Mouse (Mus musculus): ENCODE measurements around the gene Ubac2. TPM values are rescaled to one million over a fixed set of nuclear protein-coding genes. Genes with fewer than 3 reads are reported as not detected.

The Ubac2 gene
- polyA plus RNA-seq, 2 experiments: 46.3 to 66.9 TPM

DNA sequence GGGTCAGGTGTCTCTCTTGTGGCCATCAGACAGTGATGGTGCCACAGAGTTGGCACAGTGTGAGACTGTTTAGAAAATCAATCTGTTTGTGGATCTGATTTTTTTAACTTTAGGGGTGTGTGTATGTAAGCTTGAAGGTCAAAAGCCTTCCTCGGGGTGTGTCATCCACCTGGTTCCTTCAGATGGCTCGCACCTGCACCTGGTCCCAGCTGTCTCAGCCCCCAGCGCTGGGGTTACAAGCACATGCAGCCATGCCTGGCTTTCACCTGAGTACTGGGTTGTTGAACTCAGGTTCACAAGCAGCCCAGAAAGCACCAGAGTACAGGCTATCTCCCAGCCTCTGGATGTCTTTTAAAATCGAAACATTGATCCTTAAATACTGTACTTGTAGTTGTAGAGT lies 115.2 kb downstream of the Ubac2 start:
- WGBS: 85% methylated on average over 4 of the region's 4 CpGs
- DNase-seq (ENCODE audit: low spot score): no peak
- Histone ChIP-seq H3K36me3 (ENCODE audit: control insufficient read depth, insufficient read depth, low read length) (peaks cover 15% of the 10 kb centered on the region), H3K9ac (ENCODE audit: low read depth, low read length, severe bottlenecking) (no peak overlapping the region), H3K27me3 (ENCODE audit: control insufficient read depth, insufficient read depth, low read length) (no peaks in the 10 kb centered on the region), H3K4me1 (ENCODE audit: control insufficient read depth, insufficient read depth, low read length) (no peaks in the 10 kb centered on the region), H3K4me2 (replicated peaks; ENCODE audit: low read depth, low read length, severe bottlenecking) (no peak overlapping the region), H3K4me3 (replicated peaks; ENCODE audit: low read length) (no peak overlapping the region), H3K9me3 (ENCODE audit: control insufficient read depth, low read length) (no peaks in the 10 kb centered on the region), H3K27ac (replicated peaks; ENCODE audit: low read depth, low read length) (no peak overlapping the region)
- no peak for TF ChIP-seq POLR2A (IDR thresholded peaks at IDR 0.05; ENCODE audit: borderline replicate concordance, extremely low read depth, insufficient read depth, insufficient read length)
- ATAC-seq (ENCODE audit: low FRiP score, low read depth): no peak

DNA sequence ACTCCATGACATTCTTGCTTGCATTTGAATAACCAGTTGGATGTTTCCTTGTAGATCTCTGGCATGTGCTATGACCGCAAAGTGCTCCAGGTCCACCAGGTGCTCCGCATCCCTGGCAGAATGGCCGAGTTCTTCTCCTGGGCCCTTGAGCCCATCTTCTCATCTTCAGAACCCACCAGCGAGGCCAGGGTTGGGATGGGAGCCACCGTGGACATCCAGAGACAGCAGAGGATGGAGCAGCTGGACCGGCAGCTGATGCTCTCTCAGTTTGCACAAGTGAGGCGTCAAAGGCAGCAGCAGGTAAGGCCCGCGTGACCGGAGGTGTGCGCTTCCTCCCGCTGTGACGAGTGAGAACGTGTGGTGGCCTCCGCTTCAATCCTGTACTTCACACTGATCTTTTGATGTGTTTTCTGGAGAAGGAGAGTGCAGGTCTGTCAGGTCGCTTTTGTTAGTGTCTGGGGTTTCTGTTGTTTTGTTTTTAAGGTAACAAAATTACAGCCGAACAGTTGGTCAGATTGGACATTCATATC lies 115.8 kb downstream of the Ubac2 start:
- no peak for TF ChIP-seq POLR2A (IDR thresholded peaks at IDR 0.05; ENCODE audit: borderline replicate concordance, extremely low read depth, insufficient read depth, insufficient read length)
- ATAC-seq (ENCODE audit: low FRiP score, low read depth): no peak
- Histone ChIP-seq H3K4me2 (replicated peaks; ENCODE audit: low read depth, low read length, severe bottlenecking) (no peak overlapping the region), H3K27me3 (ENCODE audit: control insufficient read depth, insufficient read depth, low read length) (no peaks in the 10 kb centered on the region), H3K4me3 (replicated peaks; ENCODE audit: low read length) (no peak overlapping the region), H3K9ac (ENCODE audit: low read depth, low read length, severe bottlenecking) (no peak overlapping the region), H3K4me1 (ENCODE audit: control insufficient read depth, insufficient read depth, low read length) (no peaks in the 10 kb centered on the region), H3K9me3 (ENCODE audit: control insufficient read depth, low read length) (no peaks in the 10 kb centered on the region), H3K27ac (replicated peaks; ENCODE audit: low read depth, low read length) (no peak overlapping the region), H3K36me3 (ENCODE audit: control insufficient read depth, insufficient read depth, low read length) (peaks cover 15% of the 10 kb centered on the region)
- WGBS: 91% methylated on average over 17 of the region's 17 CpGs
- no peak for DNase-seq (ENCODE audit: low spot score)

DNA sequence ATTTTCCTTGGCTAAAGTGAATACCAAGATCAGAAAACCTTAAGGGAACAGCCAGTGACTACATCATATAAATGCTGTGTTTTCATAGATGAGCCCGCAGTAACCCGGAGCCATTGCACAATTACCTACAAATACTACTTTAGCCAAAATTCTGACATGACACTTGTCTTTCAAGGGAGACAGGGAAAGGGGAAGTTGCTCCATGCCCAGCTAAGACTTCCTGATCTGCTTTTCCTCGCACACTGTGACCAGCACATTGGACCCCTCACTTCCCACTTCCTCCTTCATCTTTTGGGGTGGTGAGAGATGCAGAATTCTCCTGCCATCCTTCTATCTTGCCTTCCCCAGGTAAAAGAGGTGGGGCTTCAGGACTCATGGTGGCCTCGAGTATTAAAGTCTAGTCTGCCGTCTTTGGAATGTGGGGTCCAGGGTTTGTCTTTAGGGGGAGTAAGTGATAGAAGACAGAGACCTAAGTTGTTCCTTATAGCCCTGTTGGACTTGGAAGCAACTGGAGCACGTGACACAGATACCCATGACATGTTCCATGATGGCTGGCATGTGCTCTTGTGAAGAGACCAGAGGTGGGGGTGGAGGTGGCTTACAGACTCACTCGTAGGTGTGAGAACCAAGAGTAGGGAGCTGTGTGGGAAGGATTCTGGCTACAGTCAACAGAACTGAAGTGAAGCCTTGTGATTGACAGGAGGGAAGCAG lies 116.6 kb downstream of the Ubac2 start:
- ATAC-seq (ENCODE audit: low FRiP score, low read depth) (no peak), DNase-seq (ENCODE audit: low spot score) (no peak)
- 93% methylated on average over 7 of the region's 7 CpGs for WGBS
- no peaks in the 10 kb centered on the region for H3K27me3 ChIP-seq (ENCODE audit: control insufficient read depth, insufficient read depth, low read length)
- H3K9me3 ChIP-seq (ENCODE audit: control insufficient read depth, low read length): no peaks in the 10 kb centered on the region
- H3K4me3 ChIP-seq (replicated peaks; ENCODE audit: low read length): no peak overlapping the region
- H3K4me2 ChIP-seq (replicated peaks; ENCODE audit: low read depth, low read length, severe bottlenecking): no peak overlapping the region
- H3K4me1 ChIP-seq (ENCODE audit: control insufficient read depth, insufficient read depth, low read length): no peaks in the 10 kb centered on the region
- H3K36me3 ChIP-seq (ENCODE audit: control insufficient read depth, insufficient read depth, low read length): peaks cover 15% of the 10 kb centered on the region
- no peak for TF ChIP-seq POLR2A (IDR thresholded peaks at IDR 0.05; ENCODE audit: borderline replicate concordance, extremely low read depth, insufficient read depth, insufficient read length)
- no peak overlapping the region for H3K27ac ChIP-seq (replicated peaks; ENCODE audit: low read depth, low read length)
- H3K9ac ChIP-seq (ENCODE audit: low read depth, low read length, severe bottlenecking): no peak overlapping the region

DNA sequence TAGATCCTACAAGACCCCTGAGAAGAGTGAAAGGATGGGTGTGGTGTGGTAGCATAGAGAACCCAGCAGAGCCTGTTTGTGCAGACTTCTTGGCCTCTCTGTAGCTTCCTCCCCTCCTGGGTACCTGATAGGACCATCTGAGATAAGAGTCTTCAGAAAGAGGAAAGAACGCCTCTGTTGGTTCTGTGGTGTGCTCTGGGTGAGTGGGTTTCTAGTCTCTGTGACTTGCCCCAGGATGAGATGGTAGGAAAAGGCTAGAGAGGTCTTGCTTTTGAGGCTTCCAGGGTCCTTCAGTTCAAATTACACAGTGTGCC lies 117.1 kb downstream of the Ubac2 start:
- Histone ChIP-seq H3K9ac (ENCODE audit: low read depth, low read length, severe bottlenecking) (no peak overlapping the region), H3K36me3 (ENCODE audit: control insufficient read depth, insufficient read depth, low read length) (peaks cover 15% of the 10 kb centered on the region), H3K4me1 (ENCODE audit: control insufficient read depth, insufficient read depth, low read length) (no peaks in the 10 kb centered on the region), H3K27ac (replicated peaks; ENCODE audit: low read depth, low read length) (no peak overlapping the region), H3K27me3 (ENCODE audit: control insufficient read depth, insufficient read depth, low read length) (no peaks in the 10 kb centered on the region), H3K9me3 (ENCODE audit: control insufficient read depth, low read length) (no peaks in the 10 kb centered on the region), H3K4me2 (replicated peaks; ENCODE audit: low read depth, low read length, severe bottlenecking) (no peak overlapping the region), H3K4me3 (replicated peaks; ENCODE audit: low read length) (no peak overlapping the region)
- WGBS: 82% methylated on average over 1 of the region's 1 CpGs
- DNase-seq (ENCODE audit: low spot score) (no peak), ATAC-seq (ENCODE audit: low FRiP score, low read depth) (no peak)
- no peak for TF ChIP-seq POLR2A (IDR thresholded peaks at IDR 0.05; ENCODE audit: borderline replicate concordance, extremely low read depth, insufficient read depth, insufficient read length)

DNA sequence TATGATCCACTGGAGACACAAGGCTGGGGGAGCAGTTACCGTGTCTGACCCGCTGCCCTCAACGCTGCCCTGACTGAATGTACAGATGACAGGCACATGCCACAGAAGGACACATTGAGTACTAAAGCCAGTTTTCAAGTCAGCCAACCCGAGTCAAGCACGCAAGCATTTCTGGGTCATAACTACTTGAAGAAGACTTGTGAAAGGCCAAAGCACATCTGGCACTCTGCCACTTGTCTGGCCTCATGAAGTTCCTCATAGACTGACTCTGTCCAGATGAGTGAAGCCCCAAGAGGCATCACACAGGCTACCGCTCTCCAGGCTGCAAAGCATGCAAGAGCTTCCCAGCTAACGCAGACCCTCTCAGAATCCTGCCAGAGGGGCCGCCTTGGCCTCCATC lies 118.4 kb downstream of the Ubac2 start:
- no peak for ATAC-seq (ENCODE audit: low FRiP score, low read depth)
- H3K27ac ChIP-seq (replicated peaks; ENCODE audit: low read depth, low read length): no peak overlapping the region
- H3K9me3 ChIP-seq (ENCODE audit: control insufficient read depth, low read length): no peaks in the 10 kb centered on the region
- no peak overlapping the region for H3K4me2 ChIP-seq (replicated peaks; ENCODE audit: low read depth, low read length, severe bottlenecking)
- H3K27me3 ChIP-seq (ENCODE audit: control insufficient read depth, insufficient read depth, low read length): no peaks in the 10 kb centered on the region
- H3K4me1 ChIP-seq (ENCODE audit: control insufficient read depth, insufficient read depth, low read length): no peaks in the 10 kb centered on the region
- WGBS: 91% methylated on average over 8 of the region's 8 CpGs
- H3K4me3 ChIP-seq (replicated peaks; ENCODE audit: low read length): no peak overlapping the region
- peaks cover 20% of the 10 kb centered on the region for H3K36me3 ChIP-seq (ENCODE audit: control insufficient read depth, insufficient read depth, low read length)
- no peak overlapping the region for H3K9ac ChIP-seq (ENCODE audit: low read depth, low read length, severe bottlenecking)
- no peak for TF ChIP-seq POLR2A (IDR thresholded peaks at IDR 0.05; ENCODE audit: borderline replicate concordance, extremely low read depth, insufficient read depth, insufficient read length)
- DNase-seq (ENCODE audit: low spot score): no peak

Measured in limb, embryonic 14.5 days (tissue).